Mouse (Mus musculus) brain, embryonic 14.5 days (tissue): ENCODE measurements around the gene Olfr638.
"Not testable (repeated sequence)": the region's sequence is repeated elsewhere in the genome, so short reads cannot be mapped to it uniquely, and the experiment has no call there.

Source experiments
- CTCF ChIP-seq: fragments of 200-500 bp; IDR thresholded peaks from 2 replicates; pipeline ENCODE4 v1.5.1; 2012; ENCODE audit warnings: inconsistent platforms, mild to moderate bottlenecking, moderate library complexity, borderline replicate concordance; ENCODE audit not compliant: insufficient read depth, insufficient read length; ENCODE audit errors: extremely low read depth
- POLR2A ChIP-seq: fragments of 200-500 bp; IDR thresholded peaks from 2 replicates; pipeline ENCODE4 v1.6.1; 2012; ENCODE audit warnings: mild to moderate bottlenecking, inconsistent platforms, borderline replicate concordance; ENCODE audit not compliant: poor library complexity, insufficient read depth, insufficient read length, severe bottlenecking; ENCODE audit errors: extremely low read depth

- TF ChIP-seq POLR2A, CTCF: not testable (repeated sequence)
Measured at GRCm38 (mm10) chr7:103966873-103967272, 31.7 kb upstream of the Olfr638 start.
